Mouse (Mus musculus) heart, embryonic 11.5 days (tissue): ENCODE results near the gene Mtif3. TPM values are rescaled to one million over a fixed set of nuclear protein-coding genes. Genes with fewer than 3 reads are reported as not detected.

Source experiments
- ATAC-seq: fragments of 200-750 bp; cut with Nextera tagmentation; replicated peaks from 2 replicates; pipeline ENCODE4 v1.8.0; 2017; ENCODE audit warnings: moderate library complexity; ENCODE audit not compliant: insufficient number of reproducible peaks, low FRiP score, low TSS enrichment
- H3K27ac ChIP-seq: fragments of 300-500 bp; sonication (generic); 2 replicates; pipeline ENCODE4 v1.5.1; 2014; ENCODE audit warnings: mild to moderate bottlenecking, low read depth, low read length
- H3K27me3 ChIP-seq: fragments of 300-500 bp; sonication (generic); 2 replicates; pipeline ENCODE4 v1.6.1; 2014; ENCODE audit warnings: mild to moderate bottlenecking, low read length, mixed read lengths; ENCODE audit not compliant: control insufficient read depth, insufficient read depth
- H3K36me3 ChIP-seq: fragments of 300-500 bp; sonication (generic); 2 replicates; pipeline ENCODE4 v1.6.1; 2014; ENCODE audit warnings: mild to moderate bottlenecking, low read length, moderate library complexity, mixed read lengths; ENCODE audit not compliant: control insufficient read depth, insufficient read depth
- H3K4me1 ChIP-seq: fragments of 300-500 bp; sonication (generic); 2 replicates; pipeline ENCODE4 v1.6.1; 2014; ENCODE audit warnings: low read length; ENCODE audit not compliant: control insufficient read depth, insufficient read depth
- H3K4me2 ChIP-seq: fragments of 300-500 bp; sonication (generic); 2 replicates; pipeline ENCODE4 v1.6.1; 2014; ENCODE audit warnings: mild to moderate bottlenecking, moderate library complexity
- H3K4me3 ChIP-seq: fragments of 300-500 bp; sonication (generic); 2 replicates; pipeline ENCODE4 v1.5.1; 2014; ENCODE audit warnings: low read depth, low read length
- H3K9ac ChIP-seq: fragments of 300-500 bp; sonication (generic); 2 replicates; pipeline ENCODE4 v1.6.1; 2014; ENCODE audit warnings: mild to moderate bottlenecking, low read depth, low read length, moderate library complexity
- H3K9me3 ChIP-seq: fragments of 300-500 bp; sonication (generic); replicated peaks from 2 replicates; pipeline ENCODE4 v1.6.1; 2016; ENCODE audit warnings: low read length; ENCODE audit not compliant: control insufficient read depth
- WGBS: fragments of 180-500 bp; shearing (Covaris S2); extraction: QIAGEN DNeasy Blood & Tissue Kit; methylation state at CpG from one replicate; pipeline ENCODE4 v1.1.7; 2014; ENCODE audit not compliant: insufficient replicate concordance; 5-methylcytosine and 5-hydroxymethylcytosine counted together
- polyA plus RNA-seq: library from polyadenylated mRNA; unstranded; fragments of >200 nt; fragmentation: Nextera tagmentation; extraction: Ambion mirVana; gene quantifications from 2 replicates; pipeline ENCODE4 v1.2.1, GENCODE M21; 2014

Mtif3 gene
- polyA plus RNA-seq, 1 experiment from 2014 or later = 23.0 TPM

GRCm38 (mm10) chr5:146968695-146969393 is 5.2 kb upstream of the Mtif3 start:
- Histone ChIP-seq H3K4me1 (no peaks in the 10 kb centered on the region), H3K27me3 (no peaks in the 10 kb centered on the region; the same call in 1 of the 2 replicates), H3K27ac (no peak overlapping the region), H3K36me3 (no peaks in the 10 kb centered on the region), H3K4me2 (no peak overlapping the region), H3K9me3 (no peaks in the 10 kb centered on the region), H3K4me3 (no peak overlapping the region), H3K9ac (no peak overlapping the region)
- ATAC-seq = no peak
- WGBS = 72% methylated on average over 13 of the region's 13 CpGs

DNA sequence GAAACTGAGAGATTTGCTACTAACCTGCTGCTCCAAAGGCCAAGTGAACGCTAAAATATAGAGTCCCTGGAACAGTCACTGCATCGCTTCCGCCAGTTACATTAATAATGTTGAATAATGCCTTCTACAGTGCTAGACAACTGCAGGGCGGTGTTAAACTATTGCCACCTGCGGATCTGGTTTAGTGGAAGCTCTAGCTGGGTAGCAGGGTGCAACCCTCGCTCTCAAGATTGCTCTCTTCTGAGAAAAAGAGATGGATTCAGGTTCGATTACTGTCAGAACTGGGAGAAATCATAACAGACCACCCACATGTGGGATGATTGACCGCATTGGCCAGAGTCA is 308 bp upstream of the Mtif3 start:
- no peaks in the 10 kb centered on the region for H3K9me3 ChIP-seq
- no peak for ATAC-seq
- peak overlapping the region; percentile 90 for H3K4me3 ChIP-seq
- no peaks in the 10 kb centered on the region; the same call in 1 of the 2 replicates for H3K27me3 ChIP-seq
- no peak overlapping the region for H3K27ac ChIP-seq
- peaks cover 6% of the 10 kb centered on the region for H3K4me1 ChIP-seq
- peak overlapping the region; percentile 79 for H3K4me2 ChIP-seq
- 56% methylated on average over 8 of the region's 8 CpGs for WGBS
- H3K9ac ChIP-seq = peak overlapping the region; percentile 91
- peaks cover under 1% of the 10 kb centered on the region; the same call in 1 of the 2 replicates for H3K36me3 ChIP-seq

- no peak overlapping the region for H3K9ac ChIP-seq
- 88% methylated on average over 18 of the region's 18 CpGs for WGBS
- no peak overlapping the region for H3K4me3 ChIP-seq
- H3K4me2 ChIP-seq = no peak overlapping the region
- H3K9me3 ChIP-seq = no peaks in the 10 kb centered on the region
- H3K4me1 ChIP-seq = no peaks in the 10 kb centered on the region
- ATAC-seq = no peak
- H3K27ac ChIP-seq = no peak overlapping the region
- peaks cover 56% of the 10 kb centered on the region for H3K36me3 ChIP-seq
- no peaks in the 10 kb centered on the region for H3K27me3 ChIP-seq
Measured at GRCm38 (mm10) chr5:146956678-146957077, 6.9 kb downstream of the Mtif3 start.

- no peaks in the 10 kb centered on the region for H3K27me3 ChIP-seq
- H3K4me1 ChIP-seq = no peaks in the 10 kb centered on the region
- H3K4me3 ChIP-seq = no peak overlapping the region
- no peaks in the 10 kb centered on the region for H3K9me3 ChIP-seq
- 79% methylated on average over 5 of the region's 5 CpGs for WGBS
- peaks cover 61% of the 10 kb centered on the region for H3K36me3 ChIP-seq
- no peak for ATAC-seq
- no peak overlapping the region for H3K4me2 ChIP-seq
- no peak overlapping the region for H3K9ac ChIP-seq
- no peak overlapping the region for H3K27ac ChIP-seq
Measured at GRCm38 (mm10) chr5:146955651-146956050, 7.9 kb downstream of the Mtif3 start.

- Histone ChIP-seq H3K27ac (no peak overlapping the region), H3K9ac (no peak overlapping the region), H3K27me3 (no peaks in the 10 kb centered on the region), H3K9me3 (no peaks in the 10 kb centered on the region), H3K36me3 (peaks cover 61% of the 10 kb centered on the region), H3K4me3 (no peak overlapping the region), H3K4me2 (no peak overlapping the region), H3K4me1 (peaks cover 5% of the 10 kb centered on the region)
- ATAC-seq = no peak
- 94% methylated on average over 7 of the region's 7 CpGs for WGBS
Measured at GRCm38 (mm10) chr5:146954576-146954975, 9.0 kb downstream of the Mtif3 start.

GRCm38 (mm10) chr5:146948508-146949088 is 15.0 kb downstream of the Mtif3 start, which contains the start of gene Gtf3a:
Gene Gtf3a, plus strand, starts transcription at chr5:146948657.
- H3K36me3 ChIP-seq = peaks cover 21% of the 10 kb centered on the region
- WGBS = under 1% methylated on average over 58 of the region's 62 CpGs
- H3K27ac ChIP-seq = peak within 1 kb of the TSS; percentile 36
- peak within 1 kb of the TSS; percentile 85 for H3K4me3 ChIP-seq
- no peaks in the 10 kb centered on the region for H3K27me3 ChIP-seq
- H3K9ac ChIP-seq = peak within 1 kb of the TSS; percentile 91
- peak; percentile 96 for ATAC-seq
- H3K4me2 ChIP-seq = peak within 1 kb of the TSS; percentile 91
- H3K4me1 ChIP-seq = peaks cover 12% of the 10 kb centered on the region
- H3K9me3 ChIP-seq = peaks cover 2% of the 10 kb centered on the region; the same call in 1 of the 2 replicates

DNA sequence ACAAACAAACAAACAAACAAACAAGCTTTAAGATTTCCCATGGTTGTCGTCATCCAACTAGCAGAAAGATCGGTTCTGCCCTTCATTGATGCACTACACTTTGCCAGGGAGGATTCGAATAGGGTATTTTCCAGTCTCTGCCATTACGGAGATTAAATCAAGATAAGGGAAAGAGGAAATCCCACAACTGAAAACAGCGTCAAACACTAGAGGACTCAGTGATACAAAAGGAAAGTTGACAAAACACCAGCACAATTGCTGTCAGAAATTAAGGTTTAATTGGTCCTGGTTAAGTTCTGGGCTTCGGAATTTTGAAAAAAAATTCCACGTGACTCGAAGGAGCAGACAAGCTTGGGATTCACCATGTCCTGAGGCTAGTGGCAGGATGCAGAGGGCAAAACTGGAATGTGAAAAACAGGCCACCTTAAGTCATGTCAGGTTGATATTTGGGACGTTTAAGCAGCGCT is 15.5 kb downstream of the Mtif3 start:
- H3K4me1 ChIP-seq = peaks cover 12% of the 10 kb centered on the region
- peak overlapping the region; percentile 91 for H3K4me2 ChIP-seq
- H3K36me3 ChIP-seq = peaks cover 16% of the 10 kb centered on the region
- ATAC-seq = no peak
- peak overlapping the region; percentile 85 for H3K4me3 ChIP-seq
- H3K9ac ChIP-seq = peak overlapping the region; percentile 91
- no peaks in the 10 kb centered on the region for H3K27me3 ChIP-seq
- 18% methylated on average over 10 of the region's 10 CpGs for WGBS
- peak overlapping the region; percentile 36; the same call in 1 of the 2 replicates for H3K27ac ChIP-seq
- peaks cover 2% of the 10 kb centered on the region; the same call in 1 of the 2 replicates for H3K9me3 ChIP-seq

- ATAC-seq = no peak
Measured at GRCm38 (mm10) chr5:146947497-146947896, 16.1 kb downstream of the Mtif3 start.

More at GRCm38 (mm10) chr5:146947497-146947896, 16.1 kb downstream of the Mtif3 start:
- Histone ChIP-seq H3K27me3 (no peaks in the 10 kb centered on the region), H3K27ac (no peak overlapping the region), H3K4me1 (peaks cover 12% of the 10 kb centered on the region), H3K4me3 (no peak overlapping the region), H3K9me3 (peaks cover 2% of the 10 kb centered on the region; the same call in 1 of the 2 replicates), H3K36me3 (peaks cover 10% of the 10 kb centered on the region), H3K4me2 (no peak overlapping the region; the same call in 1 of the 2 replicates), H3K9ac (no peak overlapping the region)
- WGBS = 87% methylated on average over 6 of the region's 6 CpGs
